8 mouse cellular contexts compared by ENCODE assay signal in genomic region chr9:35559009-35559890, GRCm38 (mm10). TPM values are rescaled to one million over a fixed set of nuclear protein-coding genes. Genes with fewer than 3 reads are reported as not detected.
DNase-seq lines count a peak whose midpoint lies in the region; ATAC-seq and TF ChIP-seq lines count a peak whose summit lies in the region.

No protein-coding gene starts in this region.

- H3K4me2 ChIP-seq in hindbrain, embryonic 11.5 days (replicated peaks; ENCODE audit: low read depth, low read length) = peak overlapping the region; percentile 88
- H3K4me2 ChIP-seq in lung, embryonic 16.5 days (ENCODE audit: low read depth, low read length) = peak overlapping the region; percentile 100

- peaks cover 3% of the 10 kb centered on the region for H3K36me3 ChIP-seq in hindbrain, embryonic 11.5 days (ENCODE audit: control insufficient read depth, insufficient read depth, low read length)
- peaks cover 9% of the 10 kb centered on the region for H3K36me3 ChIP-seq in lung, embryonic 16.5 days (ENCODE audit: control insufficient read depth, insufficient read depth, low read length)
- H3K36me3 ChIP-seq in thymus, adult 2 months (ENCODE audit: control insufficient read depth, insufficient read depth, low read length) = peaks cover 10% of the 10 kb centered on the region

- TF ChIP-seq CTCF in thymus, adult 2 months (IDR thresholded peaks at IDR 0.05; ENCODE audit: borderline replicate concordance, control insufficient read depth, extremely low read depth, insufficient read depth, low read length, poor library complexity) = no peak

- peaks cover 6% of the 10 kb centered on the region; the same call in 1 of the 2 replicates for H3K4me1 ChIP-seq in hindbrain, embryonic 11.5 days (replicated peaks; ENCODE audit: control insufficient read depth, insufficient read depth, low read length)
- H3K4me1 ChIP-seq in lung, embryonic 16.5 days (replicated peaks; ENCODE audit: control insufficient read depth, insufficient read depth, low read length) = peaks cover 16% of the 10 kb centered on the region
- 0 out of 2 replicates have a peak, but pooled peaks cover 3% of the 10 kb centered on the region for H3K4me1 ChIP-seq in thymus, adult 2 months (replicated peaks; ENCODE audit: control insufficient read depth, insufficient read depth, low read length)

- DNase-seq in NIH3T3 (ENCODE audit: low read depth) = peak; percentile 84
- peak; percentile 88 for DNase-seq in cerebellum, adult 9-10 months
- DNase-seq in hindbrain, embryonic 11.5 days (ENCODE audit: low spot score) = peak; percentile 94
- DNase-seq in layer of hippocampus, adult 9-11 months = peak; percentile 89
- DNase-seq in ovary, adult 18-20 months (ENCODE audit: low spot score) = peak; percentile 62
- DNase-seq in thymus, adult 2 months = peak; percentile 86

- H3K9ac ChIP-seq in hindbrain, embryonic 11.5 days (ENCODE audit: low read depth, low read length) = peak overlapping the region; percentile 72
- peak overlapping the region; percentile 74 for H3K9ac ChIP-seq in lung, embryonic 16.5 days (ENCODE audit: low read length)

- peaks cover 2% of the 10 kb centered on the region; the same call in 1 of the 2 replicates for H3K27me3 ChIP-seq in hindbrain, embryonic 11.5 days (ENCODE audit: control insufficient read depth, insufficient read depth, low read length)
- peaks cover 2% of the 10 kb centered on the region; the same call in 1 of the 2 replicates for H3K27me3 ChIP-seq in lung, embryonic 16.5 days (ENCODE audit: control insufficient read depth, insufficient read depth, low read depth, low read length)
- peaks cover 9% of the 10 kb centered on the region for H3K27me3 ChIP-seq in thymus, adult 2 months (ENCODE audit: control insufficient read depth, insufficient read depth, low read length)

- 2% methylated on average over 31 of the region's 31 CpGs for WGBS in hindbrain, embryonic 11.5 days
- under 1% methylated on average over 31 of the region's 31 CpGs for WGBS in lung, embryonic 16.5 days
- WGBS in thymus, adult 2 months = 1% methylated on average over 31 of the region's 31 CpGs

- no peaks in the 10 kb centered on the region for H3K9me3 ChIP-seq in hindbrain, embryonic 11.5 days (ENCODE audit: control insufficient read depth, low read length)
- no peaks in the 10 kb centered on the region for H3K9me3 ChIP-seq in lung, embryonic 16.5 days (ENCODE audit: control insufficient read depth, low read length)

- peak; percentile 63; the same call in 1 of the 2 replicates for TF ChIP-seq POLR2A in thymus, adult 2 months (IDR thresholded peaks at IDR 0.05; ENCODE audit: control insufficient read depth, extremely low read depth, insufficient read depth, low read length, poor library complexity)

- H3K27ac ChIP-seq in hindbrain, embryonic 11.5 days (ENCODE audit: low read depth, low read length) = 0 out of 2 replicates have a peak overlapping the region, but pooled peaks have one; percentile 33
- peak overlapping the region; percentile 64 for H3K27ac ChIP-seq in lung, embryonic 16.5 days (ENCODE audit: low read length)
- no peak overlapping the region for H3K27ac ChIP-seq in thymus, adult 2 months (ENCODE audit: control insufficient read depth, insufficient read depth, low read length)

- ATAC-seq in frontal cortex, adult (ENCODE audit: low TSS enrichment) = peak; percentile 88
- ATAC-seq in hindbrain, embryonic 11.5 days (ENCODE audit: low FRiP score) = peak; percentile 91
- ATAC-seq in lung, embryonic 16.5 days (ENCODE audit: low read depth) = peak; percentile 93

- peak overlapping the region; percentile 67 for H3K4me3 ChIP-seq in hindbrain, embryonic 11.5 days (ENCODE audit: low read depth, low read length)
- peak overlapping the region; percentile 64 for H3K4me3 ChIP-seq in lung, embryonic 16.5 days (ENCODE audit: low read length)
- peak overlapping the region; percentile 44 for H3K4me3 ChIP-seq in thymus, adult 2 months (ENCODE audit: control insufficient read depth, insufficient read depth, low read length)

RNA-seq across cellular contexts. Expression of gene Pus3, which starts 0.9 kb away (rescaled TPM):
- polyA plus RNA-seq in hindbrain, embryonic 11.5 days (2014; fragmentation: Nextera tagmentation; extraction: Ambion mirVana) = 19.6 and 25.5 TPM in 2 replicates
- polyA plus RNA-seq in lung, embryonic 16.5 days (2015; fragmentation: Nextera tagmentation; extraction: Ambion mirVana) = 13.9 and 14.1 TPM in 2 replicates
- 4.7 and 6.1 TPM in 2 replicates for polyA plus RNA-seq in thymus, adult 2 months (2012; rRNA removed)

RNA-seq across cellular contexts. Expression of gene Ddx25, which starts 0.9 kb away (rescaled TPM):
- 9.7 and 10.0 TPM in 2 replicates for polyA plus RNA-seq in hindbrain, embryonic 11.5 days (2014; fragmentation: Nextera tagmentation; extraction: Ambion mirVana)
- 0.67 and 0.77 TPM in 2 replicates for polyA plus RNA-seq in lung, embryonic 16.5 days (2015; fragmentation: Nextera tagmentation; extraction: Ambion mirVana)
- 0.03 and 0.08 TPM in 2 replicates for polyA plus RNA-seq in thymus, adult 2 months (2012; rRNA removed)

RNA-seq across cellular contexts. Expression of gene Pate2, which starts 10.8 kb away (rescaled TPM):
- 0.64 and 1.3 TPM in 2 replicates for polyA plus RNA-seq in hindbrain, embryonic 11.5 days (2014; fragmentation: Nextera tagmentation; extraction: Ambion mirVana)
- polyA plus RNA-seq in lung, embryonic 16.5 days (2015; fragmentation: Nextera tagmentation; extraction: Ambion mirVana) = 0.30 and 0.72 TPM in 2 replicates
- polyA plus RNA-seq in thymus, adult 2 months (2012; rRNA removed) = 0.33 and 0.49 TPM in 2 replicates

RNA-seq across cellular contexts. Expression of gene Hyls1, which starts 10.9 kb away (rescaled TPM):
- 29.9 and 32.4 TPM in 2 replicates for polyA plus RNA-seq in hindbrain, embryonic 11.5 days (2014; fragmentation: Nextera tagmentation; extraction: Ambion mirVana)
- 24.1 and 25.1 TPM in 2 replicates for polyA plus RNA-seq in lung, embryonic 16.5 days (2015; fragmentation: Nextera tagmentation; extraction: Ambion mirVana)
- polyA plus RNA-seq in thymus, adult 2 months (2012; rRNA removed) = 4.8 and 4.9 TPM in 2 replicates

RNA-seq across cellular contexts. Expression of gene Gm1113, which starts 41.2 kb away (rescaled TPM):
- polyA plus RNA-seq in hindbrain, embryonic 11.5 days (2014; fragmentation: Nextera tagmentation; extraction: Ambion mirVana) = not detected in 2 replicates
- not detected in 2 replicates for polyA plus RNA-seq in lung, embryonic 16.5 days (2015; fragmentation: Nextera tagmentation; extraction: Ambion mirVana)
- polyA plus RNA-seq in thymus, adult 2 months (2012; rRNA removed) = not detected in 2 replicates
